Mouse (Mus musculus) left cerebral cortex, postnatal 10 days (tissue): ENCODE data around the gene Iqcc. TPM values are rescaled to one million over a fixed set of nuclear protein-coding genes. Genes with fewer than 3 reads are reported as not detected.

Experiments
- total RNA-seq, 2 experiments: library from RNA; stranded (reverse); gene quantifications; 2 replicates each; pipeline ENCODE4 v1.2.3; 2021

The Iqcc gene
- total RNA-seq, 2 experiments from 2014 or later: 29.3 to 31.5 TPM

Other genes starting within 250 kb of the Iqcc start
- 1 to 10 TPM; 7.6 to 8.5 TPM for gene Zbtb8a, start 241.0 kb downstream of the Iqcc start, total RNA-seq
- 1 to 10 TPM; 4.6 to 4.7 TPM for gene Zbtb8b, start 178.2 kb downstream of the Iqcc start, total RNA-seq
- 10 to 100 TPM; 40.8 to 46.6 TPM for gene Bsdc1, start 157.5 kb downstream of the Iqcc start, total RNA-seq
- gene Tssk3, start 128.1 kb downstream of the Iqcc start, total RNA-seq: 1 to 10 TPM in 1 of 2 experiments, under 1 TPM in 1; 0.36 to 1.1 TPM
- gene Fam229a, start 127.9 kb downstream of the Iqcc start, total RNA-seq: 1 to 10 TPM in 1 of 2 experiments, not detected in 1; 1.8 TPM
- gene Marcksl1, start 105.5 kb downstream of the Iqcc start, total RNA-seq: 100 to 1,000 TPM; 884 to 935 TPM
- 10 to 100 TPM; 29.4 to 33.0 TPM for gene Hdac1, start 76.4 kb downstream of the Iqcc start, total RNA-seq
- gene Lck, start 45.5 kb downstream of the Iqcc start, total RNA-seq: 10 to 100 TPM in 1 of 2 experiments, 1 to 10 TPM in 1; 9.5 to 10.8 TPM
- under 1 TPM in 1 of 2 experiments, not detected in 1; 0.67 TPM for gene Fam167b, start 40.5 kb downstream of the Iqcc start, total RNA-seq
- gene Eif3i, start 18.5 kb downstream of the Iqcc start, total RNA-seq: 100 to 1,000 TPM; 141 to 151 TPM
- gene Tmem234, start 18.4 kb downstream of the Iqcc start, total RNA-seq: 100 to 1,000 TPM; 110 TPM
- 1 to 10 TPM; 3.0 to 3.2 TPM for gene Dcdc2b, start 4.8 kb downstream of the Iqcc start, total RNA-seq
- 100 to 1,000 TPM; 123 to 130 TPM for gene Ccdc28b, start 4.8 kb upstream of the Iqcc start, total RNA-seq
- gene Txlna, start 22.0 kb upstream of the Iqcc start, total RNA-seq: 10 to 100 TPM; 33.7 to 39.4 TPM
- gene Kpna6, start 53.7 kb upstream of the Iqcc start, total RNA-seq: 10 to 100 TPM; 91.3 to 91.4 TPM
- 10 to 100 TPM; 13.3 to 16.3 TPM for gene Tmem39b, start 77.7 kb upstream of the Iqcc start, total RNA-seq
- 100 to 1,000 TPM; 105 to 108 TPM for gene Khdrbs1, start 123.2 kb upstream of the Iqcc start, total RNA-seq
- gene Ptp4a2, start 192.1 kb upstream of the Iqcc start, total RNA-seq: 100 to 1,000 TPM; 123 to 131 TPM